Mouse (Mus musculus) right cerebral cortex, postnatal 10 days (tissue): Measurements from ENCODE around the gene Rab10.

Experiments used
- DNase-seq, 2 experiments: peaks; one replicate each; pipeline ENCODE4 v3.0.0; 2021; ENCODE audit warnings: low spot score in 2 of 2

Rab10 gene

GRCm38 (mm10) chr12:3296056-3296455, 13.7 kb downstream of the Rab10 start:
- DNase-seq = no peak

GRCm38 (mm10) chr12:3291849-3292248, 17.9 kb downstream of the Rab10 start:
- no peak for DNase-seq

- no peak for DNase-seq
Measured at GRCm38 (mm10) chr12:3291038-3291437, 18.7 kb downstream of the Rab10 start.

- no peak for DNase-seq
Measured at GRCm38 (mm10) chr12:3288440-3288839, 21.3 kb downstream of the Rab10 start.

- DNase-seq = no peak
Measured at GRCm38 (mm10) chr12:3285919-3286318, 23.9 kb downstream of the Rab10 start.

- DNase-seq = no peak
Measured at GRCm38 (mm10) chr12:3285377-3285776, 24.4 kb downstream of the Rab10 start.

- DNase-seq = no peak
Measured at GRCm38 (mm10) chr12:3284463-3284862, 25.3 kb downstream of the Rab10 start.

- no peak for DNase-seq
Measured at GRCm38 (mm10) chr12:3283829-3284440, 25.8 kb downstream of the Rab10 start.

- DNase-seq = no peak
Measured at GRCm38 (mm10) chr12:3282954-3283353, 26.8 kb downstream of the Rab10 start.

GRCm38 (mm10) chr12:3282520-3282919, 27.2 kb downstream of the Rab10 start:
- DNase-seq = no peak

- DNase-seq = no peak
Measured at GRCm38 (mm10) chr12:3278880-3279339, 30.9 kb downstream of the Rab10 start.

- no peak for DNase-seq
Measured at GRCm38 (mm10) chr12:3270818-3271217, 39.0 kb downstream of the Rab10 start.

- DNase-seq = peak in 1 of 2 experiments; percentile 1
Measured at GRCm38 (mm10) chr12:3267397-3267796, 42.4 kb downstream of the Rab10 start.

- DNase-seq = peak in 1 of 2 experiments; percentile 13
Measured at GRCm38 (mm10) chr12:3265188-3265587, 44.6 kb downstream of the Rab10 start.

- DNase-seq = peak in 1 of 2 experiments; percentile 9
Measured at GRCm38 (mm10) chr12:3264449-3264848, 45.3 kb downstream of the Rab10 start.

GRCm38 (mm10) chr12:3261596-3261995, 48.2 kb downstream of the Rab10 start:
- no peak for DNase-seq

- DNase-seq = no peak
Measured at GRCm38 (mm10) chr12:3255966-3256365, 53.8 kb downstream of the Rab10 start.

- DNase-seq = no peak
Measured at GRCm38 (mm10) chr12:3255435-3255834, 54.3 kb downstream of the Rab10 start.

GRCm38 (mm10) chr12:3253591-3253990, 56.2 kb downstream of the Rab10 start:
- no peak for DNase-seq

GRCm38 (mm10) chr12:3246091-3246490, 63.7 kb downstream of the Rab10 start:
- no peak for DNase-seq

- no peak for DNase-seq
Measured at GRCm38 (mm10) chr12:3239544-3239943, 70.2 kb downstream of the Rab10 start.

- peak; percentile 57 to 72 for DNase-seq
Measured at GRCm38 (mm10) chr12:3238361-3239051, 71.3 kb downstream of the Rab10 start.

GRCm38 (mm10) chr12:3237799-3238198, 72.0 kb downstream of the Rab10 start:
- peak in 1 of 2 experiments; percentile 43 for DNase-seq
